Mouse (Mus musculus) kidney, postnatal 36 days (tissue): ENCODE measurements around the gene Trabd.
A peak's percentile ranks its signal among the peaks of the same experiment; 100 is the strongest.

ENCODE experiments used
- DNase-seq, 2 experiments: peaks; one replicate each; pipeline ENCODE4 v3.0.0; 2021 to 2022; ENCODE audit warnings: mixed read lengths in 2 of 2

The Trabd gene

DNA sequence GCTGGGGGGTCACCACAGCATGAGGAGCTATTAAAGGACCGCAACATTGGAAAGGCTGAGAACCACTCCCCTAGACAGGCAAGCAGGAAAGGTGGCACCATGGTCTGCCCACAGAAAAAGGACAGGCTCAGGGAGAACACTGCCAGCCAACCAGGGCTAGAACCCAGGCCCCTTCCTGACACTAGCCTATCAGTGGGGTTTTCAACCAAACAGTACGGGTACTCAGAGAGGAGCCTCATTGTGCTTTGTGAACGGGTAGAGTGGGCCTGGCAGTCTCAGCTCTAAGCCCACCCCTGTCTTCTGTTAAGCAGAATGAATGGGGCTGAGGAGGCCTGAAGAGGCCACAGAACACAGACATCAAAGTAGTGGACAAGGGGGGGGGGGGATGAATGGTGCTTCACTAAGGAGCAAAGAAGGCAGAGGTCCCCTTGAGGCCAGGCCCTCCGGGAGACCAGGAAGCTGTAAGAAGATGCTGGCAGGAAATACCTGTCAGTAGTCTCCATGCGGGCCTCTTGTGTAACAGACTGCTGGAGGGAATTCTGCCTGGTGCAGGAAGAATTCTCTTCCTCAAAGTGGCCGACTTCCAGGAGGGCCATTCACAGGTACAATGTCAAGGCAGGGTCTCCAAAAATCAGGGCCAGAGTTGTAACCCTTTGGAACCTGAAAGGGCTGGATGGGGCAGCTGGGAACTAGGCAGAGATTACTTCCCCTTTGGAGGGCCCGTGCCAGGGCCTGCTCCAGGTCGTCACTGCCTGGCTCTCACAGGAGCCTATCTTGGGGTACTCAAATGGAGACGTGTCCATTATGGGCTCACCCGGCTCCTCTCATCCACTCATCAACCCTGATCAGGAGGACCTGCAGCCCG lies at the start of gene Trabd:
Gene Trabd, plus strand, starts transcription at position 512 of the 865 bp plus-strand sequence.
- DNase-seq = peak in 1 of 2 experiments; percentile 37

DNA sequence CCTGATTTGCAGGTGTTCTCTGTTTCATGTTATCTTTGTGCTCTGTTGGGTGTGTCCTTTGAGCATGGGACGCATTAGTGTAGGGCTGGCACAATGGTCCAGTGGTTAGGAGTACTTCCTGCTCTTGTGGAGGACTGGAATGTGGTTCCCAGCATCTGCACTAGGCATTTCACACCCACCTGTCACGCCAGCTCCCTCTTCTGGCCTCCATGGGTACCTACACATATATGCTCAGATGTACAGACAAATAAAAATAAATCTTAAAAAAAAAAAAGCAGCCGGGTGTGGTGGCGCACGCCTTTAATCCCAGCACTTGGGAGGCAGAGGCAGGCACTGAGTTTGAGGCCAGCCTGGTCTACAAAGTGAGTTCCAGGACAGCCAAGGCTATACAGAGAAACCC lies 30.5 kb upstream of the Trabd start:
- no peak for DNase-seq

DNA sequence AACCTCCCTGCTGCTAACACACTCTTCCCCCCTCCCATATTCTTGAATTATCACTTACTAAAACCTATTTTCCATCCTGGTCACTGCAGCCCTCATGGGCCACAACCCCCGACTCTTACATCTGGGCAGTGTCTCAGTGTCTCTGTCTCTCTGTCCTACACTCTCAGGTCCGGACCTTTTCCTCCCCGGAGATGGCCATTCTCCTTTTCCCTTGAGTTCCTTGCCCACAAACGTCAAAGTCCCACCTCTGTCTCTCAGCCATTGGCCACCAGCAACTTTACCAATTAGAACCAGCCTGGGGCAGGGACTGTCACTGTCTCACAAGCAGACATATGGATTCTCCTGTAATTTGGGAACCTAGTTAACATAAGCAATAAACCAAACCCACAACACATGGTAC lies 28.6 kb upstream of the Trabd start:
- DNase-seq = no peak

DNA sequence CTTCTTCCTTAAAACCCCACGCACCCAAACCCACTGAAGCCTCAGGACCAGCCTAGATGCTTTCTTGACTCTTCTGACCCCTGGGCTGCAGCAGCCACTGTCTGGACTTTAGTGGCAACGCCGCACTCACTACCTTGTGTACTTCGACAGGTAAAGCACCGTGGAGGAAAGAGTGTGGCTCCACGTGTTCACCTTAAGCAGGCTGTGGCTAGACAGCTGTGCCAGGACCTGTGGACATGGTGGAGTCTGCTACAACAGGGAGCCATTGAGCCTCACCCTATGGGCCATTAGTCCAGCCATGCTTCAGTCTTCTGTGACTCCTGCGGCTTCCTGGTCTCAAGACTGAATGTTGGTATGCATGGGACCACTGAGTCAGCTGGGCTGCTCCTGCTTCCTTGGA lies 20.3 kb upstream of the Trabd start:
- no peak for DNase-seq

DNA sequence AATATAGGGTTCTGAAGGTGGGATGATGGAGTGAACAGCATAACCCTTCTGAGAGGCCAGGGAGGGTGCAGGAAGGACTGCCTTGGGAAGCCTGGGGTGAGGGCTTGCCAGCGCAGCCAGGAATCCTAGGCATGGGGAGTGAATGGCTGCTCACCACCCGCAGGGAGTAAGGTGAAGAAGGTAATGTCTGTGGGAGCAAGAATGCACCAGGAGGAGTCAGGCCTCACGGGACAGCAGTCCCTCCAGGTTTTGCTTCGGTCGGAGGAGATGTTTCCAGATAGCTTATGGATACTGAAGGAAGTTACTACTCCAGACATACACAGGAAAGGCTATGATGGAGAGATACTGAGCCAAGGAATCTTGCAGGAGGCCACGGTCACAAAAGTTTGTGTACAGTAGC lies 16.2 kb upstream of the Trabd start:
- no peak for DNase-seq

DNA sequence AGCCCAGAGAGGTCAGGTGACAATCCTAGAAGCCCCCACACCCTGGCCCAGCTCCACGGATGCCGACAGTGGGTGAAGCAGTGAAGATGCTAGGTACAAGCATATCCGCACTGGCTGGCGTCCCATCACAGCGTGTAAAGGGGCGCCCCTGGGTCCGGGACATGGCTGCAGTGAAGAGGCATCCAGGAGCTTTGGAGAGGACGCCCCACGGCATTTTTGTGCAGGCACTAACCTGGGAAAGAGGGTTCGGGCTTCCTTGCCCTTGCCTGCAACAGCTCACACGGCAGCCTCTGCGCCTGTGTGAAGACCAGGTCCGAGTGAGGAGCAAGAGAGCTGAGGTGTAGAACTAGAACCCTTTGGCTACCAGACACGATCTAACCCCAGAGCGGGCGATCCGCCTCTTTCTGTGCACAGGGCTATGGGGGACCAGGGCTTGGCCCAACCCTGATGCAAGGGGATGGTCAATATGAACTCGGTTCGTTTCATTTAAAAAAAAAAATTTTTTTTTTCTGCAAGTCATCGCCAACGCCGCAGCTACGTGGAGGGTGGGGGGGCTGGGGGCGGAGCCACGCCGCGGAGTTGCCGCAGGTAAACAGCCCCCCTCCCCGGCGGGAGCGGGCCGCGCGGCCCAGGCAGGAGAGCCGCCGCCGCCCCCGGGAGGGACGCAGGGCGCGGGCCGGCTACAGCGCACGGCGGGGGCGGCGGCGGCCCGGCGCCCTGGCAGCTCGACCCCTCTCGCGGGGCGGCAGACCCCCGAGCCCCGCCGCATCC lies 15.6 kb upstream of the Trabd start, which contains the start of gene Panx2:
Gene Panx2, plus strand, starts transcription at position 574 of the 771 bp plus-strand sequence.
- DNase-seq = no peak

DNA sequence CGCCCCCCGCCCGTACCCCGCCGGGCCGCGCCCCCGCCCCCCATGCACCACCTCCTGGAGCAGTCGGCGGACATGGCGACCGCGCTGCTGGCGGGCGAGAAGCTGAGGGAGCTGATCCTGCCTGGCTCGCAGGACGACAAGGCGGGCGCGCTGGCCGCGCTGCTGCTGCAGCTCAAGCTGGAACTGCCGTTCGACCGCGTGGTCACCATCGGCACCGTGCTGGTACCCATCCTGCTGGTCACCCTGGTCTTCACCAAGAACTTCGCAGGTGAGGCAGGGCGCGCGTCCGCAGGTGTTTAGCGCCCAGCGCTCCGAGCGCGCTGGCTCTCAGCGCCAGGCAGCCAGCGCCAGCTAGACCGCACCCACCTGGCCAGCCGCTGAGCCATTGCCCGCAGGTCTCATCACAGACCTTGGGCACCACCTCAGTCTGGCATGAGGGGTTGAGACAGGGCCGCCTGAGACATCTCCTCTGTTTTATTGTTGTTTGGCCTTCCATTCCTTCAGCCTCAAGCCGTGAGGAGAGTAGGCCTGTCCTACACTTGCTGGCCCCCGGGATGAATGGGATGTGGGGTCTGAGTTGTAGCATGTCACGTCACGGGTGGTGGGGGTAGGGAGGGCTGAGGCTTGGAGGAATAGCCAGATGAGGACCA lies 14.8 kb upstream of the Trabd start:
- peak in 1 of 2 experiments; percentile 50 for DNase-seq

DNA sequence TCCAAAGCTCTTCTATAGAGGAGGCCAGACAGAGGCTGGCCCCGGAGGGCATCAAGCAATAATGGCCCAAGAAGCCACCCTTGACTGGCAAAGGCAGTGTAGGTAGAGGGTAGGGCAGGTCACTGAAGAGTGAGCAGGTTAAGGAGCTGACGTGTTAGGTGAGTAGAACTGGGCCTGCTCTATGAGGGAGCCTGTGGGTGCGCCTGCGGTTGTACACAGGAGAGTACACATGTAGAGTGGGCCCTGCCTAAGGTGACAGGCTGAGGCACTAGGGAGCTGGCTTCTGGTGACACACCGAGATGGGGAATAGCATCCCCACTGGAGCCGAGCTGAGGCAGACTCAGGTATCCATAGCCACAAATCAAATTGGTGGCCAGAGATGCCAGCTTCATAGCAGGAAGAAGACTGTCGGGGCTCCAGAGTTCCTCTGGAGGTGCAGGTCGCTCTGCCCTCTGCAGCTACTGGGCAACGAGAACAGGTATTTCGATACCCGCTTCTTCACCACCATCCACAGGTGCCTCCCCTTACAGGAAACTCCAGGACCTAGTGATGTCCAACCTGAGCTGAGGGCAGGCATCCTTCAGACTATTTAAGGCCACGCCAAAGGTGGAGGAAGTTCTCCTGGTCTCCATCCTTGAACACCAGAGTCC lies 14.0 kb upstream of the Trabd start:
- no peak for DNase-seq

DNA sequence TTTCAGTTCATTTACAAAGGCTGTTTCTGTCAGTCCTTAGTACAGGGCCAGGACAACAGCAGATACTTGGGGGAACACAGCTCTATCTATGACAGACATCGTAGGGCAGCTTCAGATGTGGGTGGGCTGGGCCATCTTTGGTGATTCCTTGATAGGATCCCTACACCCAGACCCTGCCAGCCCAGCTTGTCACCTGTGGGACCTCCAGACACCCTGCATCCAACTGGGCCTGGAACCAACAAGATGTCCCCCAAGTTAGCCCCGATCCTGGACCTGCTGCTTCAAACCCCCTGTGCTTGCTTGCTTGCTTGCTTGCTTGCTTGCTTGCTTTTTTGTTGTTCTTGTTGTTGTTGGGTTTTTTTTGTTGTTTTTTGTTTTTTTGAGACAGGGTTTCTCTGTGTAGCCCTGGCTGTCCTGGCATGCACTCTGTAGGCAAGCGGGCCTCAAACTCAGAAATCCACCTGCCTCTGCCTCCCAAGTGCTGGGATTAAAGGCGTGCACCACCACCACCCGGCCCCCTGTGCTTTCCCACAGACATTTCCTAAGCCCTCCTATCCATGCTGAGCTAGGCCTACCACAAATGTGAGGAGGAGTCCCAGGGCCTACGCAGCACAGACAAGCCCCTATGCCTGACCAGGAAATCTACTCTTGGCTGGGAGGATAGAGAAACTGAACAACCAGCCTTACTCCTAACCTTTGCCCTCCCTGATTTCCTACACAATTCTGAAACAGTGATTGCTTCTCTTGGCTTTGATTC lies 13.0 kb upstream of the Trabd start:
- DNase-seq = no peak

DNA sequence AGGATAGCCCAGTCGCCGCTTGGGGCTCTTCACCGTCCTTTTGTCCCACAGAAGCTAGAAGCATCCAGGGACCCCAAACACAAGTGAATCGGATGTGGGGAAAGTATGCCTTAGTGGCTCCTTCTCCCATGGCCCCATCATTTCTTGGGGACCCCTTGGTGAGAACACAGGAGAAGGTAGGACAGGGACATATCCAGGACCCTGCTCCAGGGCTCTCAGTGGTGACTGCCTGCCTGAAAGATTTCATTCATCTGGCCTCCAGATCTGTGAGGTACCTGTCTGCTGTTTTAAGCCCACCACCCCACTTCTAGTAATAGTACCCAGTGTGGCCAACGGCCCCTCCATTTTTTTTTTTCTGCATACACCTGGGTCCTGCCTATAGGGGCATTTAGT lies 12.4 kb upstream of the Trabd start:
- no peak for DNase-seq

DNA sequence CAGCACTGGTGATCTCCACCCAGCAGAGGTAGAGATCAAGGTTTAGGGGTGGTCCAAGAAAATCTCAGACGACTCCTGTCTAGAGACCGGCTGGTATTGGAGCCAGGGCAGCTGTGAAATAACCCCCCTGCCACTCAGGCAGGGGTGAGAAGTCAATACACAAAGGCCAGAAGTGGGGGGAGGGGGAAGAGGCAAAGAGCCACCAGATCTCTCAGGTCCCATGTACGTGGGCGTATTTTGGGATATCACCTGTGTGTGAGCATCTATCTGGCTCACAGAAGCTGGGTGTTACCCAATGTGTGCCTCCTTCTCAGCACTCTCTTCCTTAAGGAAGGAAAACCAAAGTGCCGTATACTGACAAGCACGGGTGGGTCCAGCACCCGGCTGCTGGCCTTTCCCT lies 11.9 kb upstream of the Trabd start:
- no peak for DNase-seq

DNA sequence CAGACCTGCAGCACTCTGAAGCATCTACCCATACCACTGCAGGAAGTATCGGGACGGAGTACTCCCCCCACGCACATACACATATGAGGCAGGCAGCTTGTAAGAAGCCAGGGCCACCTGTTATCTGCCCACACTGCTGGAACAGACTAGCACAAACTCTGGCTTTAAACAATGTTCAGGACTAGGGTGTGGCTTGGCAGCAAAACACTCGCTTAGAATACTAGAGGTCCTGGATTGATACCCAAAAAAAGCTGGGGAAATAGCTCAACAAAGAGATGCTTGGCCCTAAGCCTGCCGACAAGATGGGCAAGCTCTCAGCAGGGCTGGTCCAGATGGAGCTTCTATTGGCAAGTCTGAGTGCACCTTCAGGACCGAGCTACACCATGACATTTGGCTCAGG lies 11.4 kb upstream of the Trabd start:
- no peak for DNase-seq

DNA sequence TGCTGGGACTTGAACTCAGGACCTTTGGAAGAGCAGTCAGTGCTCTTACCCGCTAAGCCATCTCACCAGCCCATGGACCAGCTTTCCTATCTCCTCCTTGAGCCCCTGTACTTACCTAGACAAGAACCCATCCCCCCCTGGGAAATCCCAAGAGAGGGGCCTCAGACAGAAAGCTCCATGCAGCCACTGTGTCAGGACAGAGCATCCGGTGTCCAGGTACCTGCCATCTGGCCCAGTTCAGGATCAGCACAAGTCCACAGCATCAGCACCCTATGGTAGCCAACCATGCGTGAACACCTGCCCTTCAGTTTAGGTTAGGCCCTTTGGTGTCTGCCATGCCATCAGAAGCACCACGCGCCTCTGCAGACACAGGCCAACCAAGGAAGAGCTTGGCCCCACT lies 10.0 kb upstream of the Trabd start:
- no peak for DNase-seq

DNA sequence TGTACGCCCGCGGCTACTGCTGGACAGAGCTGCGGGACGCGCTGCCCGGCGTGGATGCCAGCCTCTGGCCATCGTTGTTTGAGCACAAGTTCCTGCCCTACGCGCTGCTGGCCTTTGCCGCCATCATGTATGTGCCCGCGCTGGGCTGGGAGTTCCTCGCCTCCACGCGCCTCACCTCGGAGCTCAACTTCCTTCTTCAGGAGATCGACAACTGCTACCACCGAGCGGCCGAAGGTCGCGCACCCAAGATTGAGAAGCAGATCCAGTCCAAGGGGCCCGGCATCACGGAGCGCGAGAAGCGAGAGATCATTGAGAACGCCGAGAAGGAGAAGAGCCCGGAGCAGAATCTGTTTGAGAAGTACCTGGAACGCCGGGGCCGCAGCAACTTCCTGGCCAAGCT lies 7.3 kb upstream of the Trabd start:
- DNase-seq = no peak

DNA sequence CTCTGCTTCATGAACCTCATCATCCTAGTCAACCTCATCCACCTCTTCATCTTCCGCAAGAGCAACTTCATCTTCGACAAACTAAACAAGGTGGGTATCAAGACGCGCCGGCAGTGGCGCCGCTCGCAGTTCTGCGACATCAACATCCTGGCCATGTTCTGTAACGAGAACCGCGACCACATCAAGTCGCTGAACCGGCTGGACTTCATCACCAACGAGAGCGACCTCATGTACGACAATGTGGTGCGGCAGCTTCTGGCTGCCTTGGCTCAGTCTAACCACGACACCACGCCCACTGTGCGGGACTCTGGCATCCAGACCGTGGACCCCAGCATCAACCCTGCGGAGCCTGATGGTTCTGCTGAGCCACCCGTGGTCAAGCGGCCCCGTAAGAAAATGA lies 6.7 kb upstream of the Trabd start:
- no peak for DNase-seq

DNA sequence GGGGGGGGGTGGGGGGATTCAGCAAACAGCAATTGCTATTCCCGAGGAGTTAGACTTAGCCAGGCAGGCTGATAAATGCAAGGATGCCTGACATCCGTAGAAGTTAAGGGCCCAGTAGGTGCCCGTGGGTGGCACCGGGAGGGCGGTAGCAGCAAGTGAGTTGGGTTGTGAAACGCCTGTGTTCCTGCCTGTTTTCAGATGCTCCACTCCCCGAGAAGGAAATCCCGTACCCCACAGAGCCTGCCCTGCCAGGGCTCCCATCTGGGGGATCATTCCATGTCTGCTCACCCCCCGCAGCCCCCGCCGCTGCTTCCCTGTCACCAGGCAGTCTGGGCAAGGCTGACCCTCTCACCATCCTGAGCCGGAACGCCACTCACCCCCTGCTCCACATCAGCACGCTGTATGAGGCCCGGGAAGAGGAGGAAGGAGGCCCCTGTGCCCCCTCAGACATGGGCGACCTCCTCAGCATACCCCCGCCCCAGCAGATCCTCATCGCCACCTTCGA lies 5.5 kb upstream of the Trabd start:
- no peak for DNase-seq

DNA sequence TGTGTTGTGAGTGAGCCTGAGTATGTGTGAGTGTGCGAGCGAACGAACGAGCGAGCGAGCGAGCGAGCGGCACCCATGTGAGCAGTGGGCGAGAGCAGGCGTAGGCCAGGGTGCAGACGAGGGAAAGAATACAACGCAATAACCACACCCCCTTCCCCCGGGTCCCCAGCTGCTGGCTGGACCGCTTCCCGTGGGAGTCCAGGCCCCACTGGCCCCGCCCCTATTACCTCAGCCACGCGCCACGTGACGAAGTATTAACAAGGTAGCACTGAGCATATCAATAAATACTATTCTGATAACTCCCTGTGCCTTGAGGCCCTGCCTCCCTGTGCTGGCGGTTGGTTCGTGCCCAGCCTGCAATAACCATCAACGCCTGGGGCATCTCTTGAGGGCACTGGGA lies 4.3 kb upstream of the Trabd start:
- DNase-seq = no peak

DNA sequence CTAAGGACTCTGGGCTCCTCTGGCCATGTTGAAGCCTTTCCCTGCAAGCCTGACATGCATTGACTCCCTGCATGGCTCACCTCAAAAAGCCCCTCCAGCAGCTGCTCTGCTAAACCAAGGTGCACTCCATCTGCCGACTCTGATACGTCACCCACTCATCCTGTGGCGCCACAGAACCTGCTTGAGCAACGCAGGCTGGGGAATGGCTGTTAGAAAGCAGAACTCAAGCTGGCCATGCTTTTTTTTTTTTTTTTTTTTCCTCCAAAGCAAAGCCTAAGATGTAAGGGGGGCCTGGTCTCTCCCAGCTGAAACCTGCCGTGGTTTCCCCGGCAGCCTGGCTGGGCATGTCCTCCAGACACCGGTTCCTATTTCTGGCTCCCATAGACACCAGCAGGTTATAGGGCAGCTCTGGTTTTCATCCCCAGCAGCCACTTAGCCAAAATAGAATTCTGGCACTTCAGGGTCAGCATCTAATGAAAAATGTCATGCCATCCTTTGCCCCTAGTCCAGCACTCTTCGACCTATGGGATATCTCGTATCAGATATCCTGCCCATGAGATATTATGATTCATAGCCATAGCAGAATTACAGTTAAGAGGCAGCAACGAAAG lies 826 bp upstream of the Trabd start:
- DNase-seq = no peak

DNA sequence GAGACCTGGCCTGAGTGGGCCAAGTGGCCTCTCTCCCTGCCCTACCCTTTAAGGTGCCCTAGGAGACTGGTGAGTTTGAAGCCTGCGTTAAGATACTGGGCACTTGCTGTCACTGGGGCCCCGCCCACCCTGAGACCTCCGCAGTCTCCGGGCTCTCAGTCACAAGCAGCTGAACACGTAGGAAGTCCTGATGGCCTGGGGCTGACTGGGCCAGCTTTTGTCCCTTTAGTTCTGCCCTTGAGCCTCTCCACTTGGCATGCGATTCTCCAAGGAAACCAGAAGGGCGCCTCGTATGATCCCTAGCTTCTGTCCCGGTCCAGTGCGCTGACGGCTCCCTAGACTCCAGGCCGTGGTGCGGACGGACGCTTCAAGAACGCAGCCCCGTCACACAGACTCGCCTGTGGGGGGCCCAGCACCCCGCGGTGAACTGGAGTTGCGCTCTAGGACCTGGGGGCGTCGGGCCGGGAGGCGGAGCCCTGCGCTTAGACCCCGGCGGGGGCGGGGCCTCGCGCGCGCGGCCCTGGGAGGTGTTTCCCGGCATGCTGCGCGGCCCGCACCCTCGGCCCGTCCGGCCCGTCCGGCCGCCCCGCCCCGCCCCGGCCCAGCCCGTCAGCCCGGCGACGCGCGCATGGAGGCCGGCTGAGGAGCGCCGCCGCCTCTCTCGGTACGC lies 689 bp downstream of the Trabd start:
- DNase-seq = peak; percentile 92 to 96

DNA sequence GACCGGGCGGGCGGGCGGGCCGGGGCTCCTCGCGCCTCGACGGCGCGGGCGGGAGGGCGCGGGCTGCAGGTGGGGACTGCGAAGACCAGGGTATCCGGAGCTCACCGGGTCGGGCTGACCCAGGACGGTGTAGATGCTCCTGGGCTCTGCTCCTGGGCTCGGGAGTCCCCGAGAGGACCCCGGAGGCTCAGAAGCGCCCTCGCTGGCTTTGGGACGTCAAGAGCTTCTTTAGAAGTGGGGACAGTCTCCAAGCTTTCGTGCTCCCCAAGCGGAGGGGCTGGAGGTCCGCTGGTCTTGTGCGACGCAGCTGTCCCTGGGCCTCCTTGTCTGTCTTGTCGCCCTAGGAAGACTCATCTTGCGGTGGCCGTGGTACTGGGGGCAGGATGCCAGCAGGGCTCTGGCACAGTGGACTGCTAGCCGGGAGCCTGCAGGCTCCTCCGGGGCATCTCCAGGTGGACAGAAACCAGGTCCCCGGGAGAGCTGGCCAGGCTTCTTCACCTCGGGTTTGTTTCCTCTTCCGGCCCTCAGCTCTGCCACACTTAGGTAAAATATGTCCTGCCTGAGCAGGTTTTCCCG lies 1.3 kb downstream of the Trabd start:
- DNase-seq = peak; percentile 37 to 72
